Mouse (Mus musculus): ENCODE results near the gene Bloc1s4.
A peak's percentile ranks its signal among the peaks of the same experiment; 100 is the strongest.

DNA sequence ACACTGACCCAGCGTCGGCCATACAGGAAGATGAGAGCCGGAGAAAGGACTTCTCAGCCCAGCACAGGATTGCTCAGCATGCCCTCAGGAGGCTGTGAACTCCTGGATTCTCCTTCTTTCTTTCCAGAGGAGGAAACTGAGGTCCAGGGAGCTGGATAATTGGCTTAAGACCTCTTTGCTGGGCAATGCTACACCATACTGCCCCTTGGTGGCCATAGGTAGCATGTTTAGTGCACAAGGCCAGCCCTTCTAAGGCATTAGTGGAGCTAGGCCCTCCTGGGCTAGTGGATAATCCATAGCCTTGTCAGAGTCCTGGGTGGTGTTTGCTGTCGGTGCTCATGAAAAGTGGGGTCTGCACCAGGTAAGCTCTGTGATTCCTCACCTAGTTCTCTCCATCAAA is 8.6 kb downstream of the Bloc1s4 start:
- no peak for TF ChIP-seq POLR2A (IDR thresholded peaks at IDR 0.05; ENCODE audit: low read depth, low read length)
- peak; percentile 14; the same call in 1 of the 2 replicates for TF ChIP-seq CTCF (IDR thresholded peaks at IDR 0.05; ENCODE audit: extremely low read depth, insufficient read depth, insufficient read length, insufficient replicate concordance)
